Mouse (Mus musculus) forebrain, embryonic 14.5 days (tissue): ENCODE results near the gene Ncoa1. TPM values are rescaled to one million over a fixed set of nuclear protein-coding genes. Genes with fewer than 3 reads are reported as not detected.
"Not testable (repeated sequence)": the region's sequence is repeated elsewhere in the genome, so short reads cannot be mapped to it uniquely, and the experiment has no call there.

ENCODE experiments used
- ATAC-seq: fragments of 200-750 bp; cut with Nextera tagmentation; 2 replicates; pipeline ENCODE4 v1.8.0; 2017; ENCODE audit warnings: mild to moderate bottlenecking, moderate library complexity
- DNase-seq: peaks from one replicate; pipeline ENCODE4 v3.0.0-alpha.2; 2015; ENCODE audit warnings: low spot score
- H3K27ac ChIP-seq: fragments of 300-500 bp; sonication (generic); 2 replicates; pipeline ENCODE4 v1.5.1; 2014; ENCODE audit warnings: low read depth, mild to moderate bottlenecking, control low read depth, low read length, moderate library complexity
- H3K27me3 ChIP-seq: fragments of 300-500 bp; sonication (generic); replicated peaks from 2 replicates; pipeline ENCODE4 v1.6.1; 2014; ENCODE audit warnings: low read length, control low read depth, mixed read lengths; ENCODE audit not compliant: control insufficient read depth, insufficient read depth
- H3K36me3 ChIP-seq: fragments of 300-500 bp; sonication (generic); 2 replicates; pipeline ENCODE4 v1.6.1; 2014; ENCODE audit warnings: low read length, control low read depth; ENCODE audit not compliant: control insufficient read depth, insufficient read depth
- H3K4me1 ChIP-seq: fragments of 300-500 bp; sonication (generic); 2 replicates; pipeline ENCODE4 v1.6.1; 2014; ENCODE audit warnings: antibody characterized with exemption, low read length, control low read depth; ENCODE audit not compliant: control insufficient read depth, insufficient read depth
- H3K4me2 ChIP-seq: fragments of 300-500 bp; sonication (generic); 2 replicates; pipeline ENCODE4 v1.6.1; 2014; ENCODE audit warnings: mild to moderate bottlenecking, control low read depth, low read length
- H3K4me3 ChIP-seq: fragments of 300-500 bp; sonication (generic); 2 replicates; pipeline ENCODE4 v1.5.1; 2014; ENCODE audit warnings: low read depth, low read length, control low read depth
- H3K9ac ChIP-seq: fragments of 300-500 bp; sonication (generic); 2 replicates; pipeline ENCODE4 v1.6.1; 2014; ENCODE audit warnings: mild to moderate bottlenecking, low read length, control low read depth, moderate library complexity
- H3K9me3 ChIP-seq: fragments of 300-500 bp; sonication (generic); replicated peaks from 2 replicates; pipeline ENCODE4 v1.6.1; 2016; ENCODE audit warnings: low read length, control low read depth, mixed read lengths; ENCODE audit not compliant: control insufficient read depth
- WGBS: fragments of 180-500 bp; shearing (Covaris S2); extraction: QIAGEN DNeasy Blood & Tissue Kit; methylation state at CpG from one replicate; pipeline ENCODE4 v1.1.7; 2014; 5-methylcytosine and 5-hydroxymethylcytosine counted together
- polyA plus RNA-seq: library from polyadenylated mRNA; unstranded; fragments of >200 nt; fragmentation: Nextera tagmentation; extraction: Ambion mirVana; gene quantifications from 2 replicates; pipeline ENCODE4 v1.2.1, GENCODE M21; 2014

Gene Ncoa1
- polyA plus RNA-seq, 1 experiment from 2014 or later, result 17.8 TPM

- Histone ChIP-seq H3K36me3 (no peaks in the 10 kb centered on the region), H3K27ac (peak overlapping the region; percentile 81; the same call in 1 of the 2 replicates), H3K4me3 (no peak overlapping the region), H3K9me3 (no peaks in the 10 kb centered on the region), H3K4me2 (no peak overlapping the region), H3K4me1 (peaks cover 8% of the 10 kb centered on the region), H3K9ac (no peak overlapping the region), H3K27me3 (no peaks in the 10 kb centered on the region)
- 25% methylated on average over 6 of the region's 6 CpGs for WGBS
- DNase-seq (peak; percentile 79), ATAC-seq (peak; percentile 73)
Observed at GRCm38 (mm10) chr12:4374816-4375493, 102.0 kb downstream of the Ncoa1 start.

GRCm38 (mm10) chr12:4371406-4371805, 105.6 kb downstream of the Ncoa1 start:
- WGBS, result 28% methylated on average over 1 of the region's 1 CpGs
- Histone ChIP-seq H3K9me3 (no peaks in the 10 kb centered on the region), H3K4me2 (no peak overlapping the region), H3K27me3 (no peaks in the 10 kb centered on the region), H3K27ac (no peak overlapping the region), H3K4me1 (peaks cover 8% of the 10 kb centered on the region), H3K36me3 (no peaks in the 10 kb centered on the region), H3K4me3 (no peak overlapping the region), H3K9ac (no peak overlapping the region)
- DNase-seq (peak; percentile 64), ATAC-seq (peak; percentile 40; the same call in 1 of the 2 replicates)

GRCm38 (mm10) chr12:4365951-4366350, 111.0 kb downstream of the Ncoa1 start:
- DNase-seq (no peak), ATAC-seq (no peak)
- no peak overlapping the region for H3K9ac ChIP-seq
- 95% methylated on average over 1 of the region's 1 CpGs for WGBS
- H3K4me3 ChIP-seq, result no peak overlapping the region
- no peaks in the 10 kb centered on the region for H3K36me3 ChIP-seq
- no peaks in the 10 kb centered on the region for H3K27me3 ChIP-seq
- no peak overlapping the region for H3K27ac ChIP-seq
- H3K9me3 ChIP-seq, result no peaks in the 10 kb centered on the region
- H3K4me1 ChIP-seq, result no peaks in the 10 kb centered on the region
- H3K4me2 ChIP-seq, result no peak overlapping the region

- DNase-seq (no peak), ATAC-seq (no peak)
- no peaks in the 10 kb centered on the region for H3K9me3 ChIP-seq
- no peak overlapping the region for H3K27ac ChIP-seq
- H3K4me3 ChIP-seq, result no peak overlapping the region
- H3K4me1 ChIP-seq, result no peaks in the 10 kb centered on the region
- H3K27me3 ChIP-seq, result no peaks in the 10 kb centered on the region
- no peaks in the 10 kb centered on the region for H3K36me3 ChIP-seq
- 50% methylated on average over 1 of the region's 1 CpGs for WGBS
- H3K4me2 ChIP-seq, result no peak overlapping the region
- no peak overlapping the region for H3K9ac ChIP-seq
Observed at GRCm38 (mm10) chr12:4359475-4359874, 117.5 kb downstream of the Ncoa1 start.

GRCm38 (mm10) chr12:4358653-4359052, 118.3 kb downstream of the Ncoa1 start:
- not testable (repeated sequence) for H3K4me2 ChIP-seq, H3K4me1 ChIP-seq, H3K36me3 ChIP-seq, DNase-seq, H3K27me3 ChIP-seq, H3K27ac ChIP-seq, H3K4me3 ChIP-seq, H3K9me3 ChIP-seq, H3K9ac ChIP-seq, ATAC-seq
- 8% methylated on average over 2 of the region's 2 CpGs for WGBS

- Histone ChIP-seq H3K9me3 (no peaks in the 10 kb centered on the region), H3K27ac (no peak overlapping the region), H3K4me3 (no peak overlapping the region), H3K27me3 (no peaks in the 10 kb centered on the region), H3K4me1 (no peaks in the 10 kb centered on the region), H3K36me3 (no peaks in the 10 kb centered on the region), H3K9ac (no peak overlapping the region), H3K4me2 (no peak overlapping the region)
- WGBS, result 92% methylated on average over 4 of the region's 4 CpGs
- DNase-seq (no peak), ATAC-seq (no peak)
Observed at GRCm38 (mm10) chr12:4358100-4358499, 118.9 kb downstream of the Ncoa1 start.

GRCm38 (mm10) chr12:4356834-4357445, 120.0 kb downstream of the Ncoa1 start:
- Histone ChIP-seq H3K9ac (no peak overlapping the region), H3K27me3 (no peaks in the 10 kb centered on the region), H3K4me3 (no peak overlapping the region), H3K27ac (no peak overlapping the region), H3K4me2 (no peak overlapping the region), H3K36me3 (no peaks in the 10 kb centered on the region), H3K9me3 (no peaks in the 10 kb centered on the region), H3K4me1 (no peaks in the 10 kb centered on the region)
- ATAC-seq (no peak), DNase-seq (no peak)
- WGBS, result 92% methylated on average over 5 of the region's 5 CpGs

- DNase-seq (no peak), ATAC-seq (no peak)
- Histone ChIP-seq H3K9me3 (no peaks in the 10 kb centered on the region), H3K4me2 (no peak overlapping the region), H3K9ac (no peak overlapping the region), H3K4me1 (no peaks in the 10 kb centered on the region), H3K36me3 (no peaks in the 10 kb centered on the region), H3K27ac (no peak overlapping the region), H3K27me3 (no peaks in the 10 kb centered on the region), H3K4me3 (no peak overlapping the region)
- 30% methylated on average over 2 of the region's 2 CpGs for WGBS
Observed at GRCm38 (mm10) chr12:4355019-4355730, 121.8 kb downstream of the Ncoa1 start.

GRCm38 (mm10) chr12:4343216-4343615, 133.8 kb downstream of the Ncoa1 start:
- 71% methylated on average over 2 of the region's 2 CpGs for WGBS
- Histone ChIP-seq H3K9ac (no peak overlapping the region), H3K4me1 (peaks cover 5% of the 10 kb centered on the region; the same call in 1 of the 2 replicates), H3K9me3 (no peaks in the 10 kb centered on the region), H3K4me3 (no peak overlapping the region), H3K27me3 (no peaks in the 10 kb centered on the region), H3K4me2 (no peak overlapping the region), H3K27ac (no peak overlapping the region), H3K36me3 (no peaks in the 10 kb centered on the region)
- ATAC-seq (no peak), DNase-seq (no peak)
